In the genomic region with DNA sequence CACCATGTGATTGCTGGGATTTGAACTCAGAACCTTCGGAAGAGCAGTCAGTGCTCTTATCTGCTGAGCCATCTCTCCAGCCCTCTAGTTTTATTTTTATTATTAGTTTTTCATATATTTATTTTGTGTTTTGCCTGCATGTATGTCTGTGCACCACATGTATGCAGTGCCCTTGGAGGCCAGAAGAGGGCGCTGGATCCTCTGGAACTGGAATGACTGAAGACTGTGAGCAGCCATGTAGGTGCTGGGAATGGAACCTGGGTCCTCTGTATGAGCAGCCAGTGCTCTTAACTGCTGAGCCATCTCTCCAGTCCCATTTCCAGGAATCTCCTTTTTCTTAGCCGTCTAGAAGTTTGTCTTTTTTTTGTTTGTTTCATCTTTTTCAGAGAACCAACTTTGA, we compare ENCODE assay signal across 13 mouse cellular contexts. TPM values are rescaled to one million over a fixed set of nuclear protein-coding genes. Genes with fewer than 3 reads are reported as not detected.
DNase-seq lines count a peak whose midpoint lies in the region; ATAC-seq and TF ChIP-seq lines count a peak whose summit lies in the region.
"Had no signal": no experiment of that assay in that cellular context is flagged by ENCODE, and none has a peak within 500 bp of the region (broad histone marks: within the 10 kb centered on the region; RNA-seq: fewer than 3 reads in every experiment).

No protein-coding gene starts in this region.

- DNase-seq in heart, adult 2 months = no peak
- no peak for DNase-seq in heart, postnatal 10 days
- DNase-seq in liver, adult 2 months (ENCODE audit: extremely low read depth, low read depth, low spot score) = no peak
- no peak for DNase-seq in liver, embryonic 11.5 days (ENCODE audit: low spot score)
- peak; percentile 28 for DNase-seq in thymus, postnatal 4 days
- no peak for DNase-seq in thymus, adult 18-20 months
- DNase-seq in stomach, postnatal 0 days (ENCODE audit: low spot score) = no peak
- DNase-seq in layer of hippocampus, adult 8-10 months (ENCODE audit: low spot score in 2 of 2) = no peak
- DNase-seq: cerebellum, adult 11-12 months; liver, embryonic 13.5 days had no signal

- no peaks in the 10 kb centered on the region for H3K9me3 ChIP-seq in liver, embryonic 11.5 days (ENCODE audit: control insufficient read depth, low read length)
- no peaks in the 10 kb centered on the region for H3K9me3 ChIP-seq in stomach, postnatal 0 days (ENCODE audit: control insufficient read depth, low read length)
- H3K9me3 ChIP-seq: forebrain, embryonic 10.5 days; liver, embryonic 13.5 days had no signal

- intact Hi-C loops in heart, adult 2 months (cut with DNase I) = no loop called here
- intact Hi-C loops in heart, postnatal 10 days (cut with DNase I) = no loop called here

- peaks cover 6% of the 10 kb centered on the region for H3K79me2 ChIP-seq in heart, adult 2 months (replicated peaks; ENCODE audit: control insufficient read depth, insufficient read depth, low read length)
- no peaks in the 10 kb centered on the region for H3K79me2 ChIP-seq in liver, adult 2 months (ENCODE audit: control insufficient read depth, insufficient read depth, low read length)

- TF ChIP-seq POLR2A in heart, adult 2 months (IDR thresholded peaks at IDR 0.05; ENCODE audit: insufficient read depth, low read depth, low read length) = no peak
- no peak for TF ChIP-seq POLR2A in liver, adult 2 months (IDR thresholded peaks at IDR 0.05; ENCODE audit: extremely low read depth, insufficient read depth, low read length)

- no peak overlapping the region for H3K4me3 ChIP-seq in heart, adult 2 months
- H3K4me3 ChIP-seq in liver, adult 2 months (ENCODE audit: insufficient read depth, low read depth, low read length) = no peak overlapping the region
- H3K4me3 ChIP-seq in liver, embryonic 11.5 days (ENCODE audit: low read depth, low read length) = no peak overlapping the region
- no peak overlapping the region for H3K4me3 ChIP-seq in stomach, postnatal 0 days (ENCODE audit: low read depth, low read length)
- H3K4me3 ChIP-seq: forebrain, embryonic 10.5 days; liver, embryonic 13.5 days had no signal

- 80% methylated on average over 3 of the region's 3 CpGs for WGBS in heart, adult 2 months
- WGBS in liver, adult 2 months = 75% methylated on average over 3 of the region's 3 CpGs
- WGBS in liver, embryonic 11.5 days = 73% methylated on average over 3 of the region's 3 CpGs
- 84% methylated on average over 3 of the region's 3 CpGs for WGBS in stomach, postnatal 0 days

- H3K27me3 ChIP-seq in heart, adult 2 months (ENCODE audit: control insufficient read depth, insufficient read depth, low read length) = no peaks in the 10 kb centered on the region
- H3K27me3 ChIP-seq in liver, adult 2 months (ENCODE audit: control insufficient read depth, insufficient read depth, low read length) = no peaks in the 10 kb centered on the region
- no peaks in the 10 kb centered on the region for H3K27me3 ChIP-seq in liver, embryonic 11.5 days (replicated peaks; ENCODE audit: control insufficient read depth, insufficient read depth, low read length)
- no peaks in the 10 kb centered on the region for H3K27me3 ChIP-seq in stomach, postnatal 0 days (ENCODE audit: control insufficient read depth, insufficient read depth, low read length)
- H3K27me3 ChIP-seq: liver, embryonic 13.5 days had no signal

- H3K36me3 ChIP-seq in heart, adult 2 months (ENCODE audit: control insufficient read depth, insufficient read depth, low read length) = no peaks in the 10 kb centered on the region
- H3K36me3 ChIP-seq in liver, adult 2 months (ENCODE audit: control insufficient read depth, insufficient read depth, low read length) = no peaks in the 10 kb centered on the region
- H3K36me3 ChIP-seq in liver, embryonic 11.5 days (ENCODE audit: control insufficient read depth, insufficient read depth, low read length) = no peaks in the 10 kb centered on the region
- no peaks in the 10 kb centered on the region for H3K36me3 ChIP-seq in stomach, postnatal 0 days (ENCODE audit: control insufficient read depth, insufficient read depth, low read length)
- H3K36me3 ChIP-seq: liver, embryonic 13.5 days had no signal

- H3K27ac ChIP-seq in heart, adult 2 months = no peak overlapping the region
- no peak overlapping the region for H3K27ac ChIP-seq in liver, adult 2 months (replicated peaks; ENCODE audit: insufficient read depth, low read depth, low read length)
- no peak overlapping the region for H3K27ac ChIP-seq in liver, embryonic 11.5 days (ENCODE audit: low read depth, low read length)
- no peak overlapping the region for H3K27ac ChIP-seq in stomach, postnatal 0 days (replicated peaks)
- H3K27ac ChIP-seq: forebrain, embryonic 10.5 days; liver, embryonic 13.5 days had no signal

- H3K9ac ChIP-seq in heart, adult 2 months (ENCODE audit: low read depth, low read length) = no peak overlapping the region
- H3K9ac ChIP-seq in liver, adult 2 months (ENCODE audit: low read depth, low read length) = no peak overlapping the region
- no peak overlapping the region for H3K9ac ChIP-seq in liver, embryonic 11.5 days (ENCODE audit: low read depth, low read length)
- no peak overlapping the region for H3K9ac ChIP-seq in stomach, postnatal 0 days (ENCODE audit: low read length)
- H3K9ac ChIP-seq: hindbrain, embryonic 14.5 days; liver, embryonic 13.5 days had no signal

- TF ChIP-seq EP300 in heart, adult 2 months (IDR thresholded peaks at IDR 0.05; ENCODE audit: insufficient read depth, low read depth, low read length) = no peak
- TF ChIP-seq EP300 in stomach, postnatal 0 days (optimal IDR thresholded peaks at IDR 0.05) = no peak

- H3K4me2 ChIP-seq in liver, embryonic 11.5 days = no peak overlapping the region
- H3K4me2 ChIP-seq in stomach, postnatal 0 days (replicated peaks; ENCODE audit: low read depth) = no peak overlapping the region
- H3K4me2 ChIP-seq: hindbrain, embryonic 14.5 days; liver, embryonic 13.5 days had no signal

- no peak for ATAC-seq in liver, embryonic 11.5 days (replicated peaks; ENCODE audit: low FRiP score)
- no peak for ATAC-seq in stomach, postnatal 0 days (ENCODE audit: low FRiP score, low TSS enrichment)
- ATAC-seq: midbrain, embryonic 16.5 days had no signal

- peaks cover 11% of the 10 kb centered on the region for H3K4me1 ChIP-seq in heart, adult 2 months (ENCODE audit: control insufficient read depth, insufficient read depth, low read length)
- H3K4me1 ChIP-seq in liver, adult 2 months (ENCODE audit: control insufficient read depth, insufficient read depth, low read length) = no peaks in the 10 kb centered on the region
- peaks cover 9% of the 10 kb centered on the region; the same call in 1 of the 2 replicates for H3K4me1 ChIP-seq in liver, embryonic 11.5 days (replicated peaks; ENCODE audit: control insufficient read depth, insufficient read depth, low read length)
- H3K4me1 ChIP-seq in stomach, postnatal 0 days (replicated peaks; ENCODE audit: control insufficient read depth, insufficient read depth) = 0 out of 2 replicates have a peak, but pooled peaks cover 3% of the 10 kb centered on the region

- peak; percentile 53 for TF ChIP-seq CTCF in heart, adult 2 months (IDR thresholded peaks at IDR 0.05)
- TF ChIP-seq CTCF in liver, adult 2 months (IDR thresholded peaks at IDR 0.05; ENCODE audit: low read depth, low read length) = peak; percentile 32; the same call in 1 of the 2 replicates
- TF ChIP-seq CTCF in stomach, postnatal 0 days (IDR thresholded peaks at IDR 0.05; ENCODE audit: low read depth) = peak; percentile 53

RNA-seq across cellular contexts. Expression of gene Clstn1, which starts 18.2 kb away (rescaled TPM):
- 10 to 100 TPM; 86.7 to 88.3 TPM for total RNA-seq in heart, adult 2 months (2021)
- polyA plus RNA-seq in heart, adult 2 months (2012; rRNA removed) = 25.6 and 26.3 TPM in 2 replicates
- total RNA-seq in heart, postnatal 10 days (2021) = 10 to 100 TPM; 84.3 to 88.1 TPM
- total RNA-seq in liver, adult 2 months (2014; rRNA removed) = 2.3 and 2.8 TPM in 2 replicates
- 1.4 and 1.5 TPM in 2 replicates for polyA plus RNA-seq in liver, adult 2 months (2012; rRNA removed)
- polyA plus RNA-seq in liver, embryonic 11.5 days (2014; fragmentation: Nextera tagmentation; extraction: Ambion mirVana) = 7.8 and 7.9 TPM in 2 replicates
- polyA plus RNA-seq in stomach, postnatal 0 days (2015; fragmentation: Nextera tagmentation; extraction: Ambion mirVana) = 28.6 and 30.5 TPM in 2 replicates
- 100 to 1,000 TPM; 744 to 810 (median 791) TPM for total RNA-seq in layer of hippocampus, adult 8-10 months (2022)

Comparison
In these comparisons a context has a peak if more than half of its experiments do, and no peak if none do; other contexts are left out.
1. RNA of gene Clstn1, which starts 18.2 kb away (total RNA-seq): 744 to 810 TPM in layer of hippocampus, adult 8-10 months, 86.7 to 88.3 TPM in heart, adult 2 months and 84.3 to 88.1 TPM in heart, postnatal 10 days; 2.3 to 2.8 TPM in liver, adult 2 months; every median in the first group is over 10 times any median in the second.
2. Peak in every context shown above with its lines, with median percentiles within 50 percentile points of each other: CTCF ChIP-seq.